Mouse (Mus musculus) WW6 (cell line): Measurements from ENCODE around the gene Eif4a3.

ENCODE experiments used
- DNase-seq: peaks from one replicate; pipeline ENCODE4 v3.0.0-alpha.2; 2013; ENCODE audit warnings: low read depth, low spot score

Gene Eif4a3

DNA sequence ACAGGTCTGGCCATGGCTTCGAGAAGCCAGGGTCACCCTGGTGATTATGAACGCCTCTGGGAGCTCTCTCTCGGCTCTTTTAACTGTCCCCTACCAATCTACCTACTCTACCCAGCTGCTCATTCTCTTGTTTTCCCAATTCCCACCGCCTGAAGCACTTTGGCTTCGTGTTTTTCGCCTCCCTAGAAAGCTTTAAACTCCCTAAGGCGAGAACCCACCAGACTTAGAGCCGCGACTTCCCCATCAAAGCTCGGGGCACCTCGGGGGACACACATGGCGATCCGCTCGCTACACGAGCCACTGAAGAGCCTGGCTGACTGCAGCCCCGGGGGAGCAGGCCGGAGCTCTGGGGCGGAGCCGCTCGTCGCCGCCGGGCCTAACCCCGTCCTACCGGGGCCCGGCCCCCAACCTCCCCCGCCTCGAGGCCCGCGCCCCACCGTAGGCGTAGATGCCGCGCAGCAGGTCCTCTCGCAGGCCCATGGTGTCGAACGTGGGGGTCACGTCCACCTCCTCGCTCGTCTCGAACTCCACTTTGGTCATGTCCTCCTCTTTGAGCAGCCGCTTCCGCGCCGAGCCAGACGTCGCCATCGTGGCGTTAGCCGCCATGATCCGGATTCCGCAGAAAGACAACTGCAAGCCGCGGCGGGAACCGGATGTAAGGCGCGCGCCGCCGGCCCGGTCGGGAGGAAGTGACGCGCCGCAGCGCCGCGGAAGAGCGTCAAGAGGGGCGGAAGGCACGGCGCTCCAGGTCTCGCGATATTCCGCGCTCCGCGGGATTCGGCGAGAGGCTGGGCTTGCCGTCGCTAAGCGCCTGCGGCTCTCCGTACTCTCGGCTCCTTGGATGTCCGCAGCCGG lies at the start of gene Eif4a3:
TSS of gene Eif4a3 (minus strand) at position 699 of the 855 bp plus-strand sequence.
- peak; percentile 99 for DNase-seq

DNA sequence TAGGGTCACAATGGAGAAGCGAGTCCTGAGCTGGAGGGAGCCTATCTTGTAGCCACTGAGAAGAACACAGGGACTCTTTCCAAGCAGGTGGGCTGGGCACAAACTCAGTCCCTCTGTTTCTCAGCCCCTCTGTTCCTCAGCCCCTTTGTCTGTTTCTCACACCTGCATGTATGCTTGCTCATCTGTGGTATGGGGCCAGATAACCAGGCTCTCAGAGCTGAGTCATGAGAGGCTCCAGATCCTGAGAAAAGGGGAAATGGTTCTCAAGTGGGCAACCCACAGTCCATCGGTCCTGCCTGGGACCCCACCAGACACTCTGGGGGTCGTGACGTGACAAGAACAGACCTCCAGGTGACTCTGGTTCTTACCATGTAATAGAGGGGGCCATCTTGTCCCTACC lies 47.2 kb upstream of the Eif4a3 start:
- DNase-seq = no peak

- DNase-seq = no peak
These were observed 45.0 kb upstream of the Eif4a3 start for GRCm38 (mm10) chr11:119344865-119345264.

- DNase-seq = no peak
These were observed 44.3 kb upstream of the Eif4a3 start for GRCm38 (mm10) chr11:119344178-119344577.

DNA sequence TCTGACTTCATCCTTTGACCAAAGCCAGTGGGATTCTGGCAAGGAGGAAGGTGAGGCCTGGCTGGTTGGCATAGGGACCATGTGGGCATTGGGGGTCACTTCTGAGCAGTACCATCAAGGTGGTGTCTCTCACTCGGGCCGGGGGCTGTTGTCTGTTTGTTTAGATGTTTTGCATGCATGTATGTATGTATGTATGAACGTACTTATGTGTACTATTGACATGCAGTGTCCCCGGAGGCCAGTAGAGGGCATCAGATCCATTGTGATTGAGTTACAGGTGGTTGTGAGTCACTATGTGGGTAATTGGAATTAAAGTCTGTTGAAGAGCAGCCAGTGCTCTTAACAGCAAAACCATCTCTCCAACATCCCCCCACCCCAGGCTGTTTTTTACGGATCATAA lies 39.7 kb upstream of the Eif4a3 start:
- peak; percentile 45 for DNase-seq

DNA sequence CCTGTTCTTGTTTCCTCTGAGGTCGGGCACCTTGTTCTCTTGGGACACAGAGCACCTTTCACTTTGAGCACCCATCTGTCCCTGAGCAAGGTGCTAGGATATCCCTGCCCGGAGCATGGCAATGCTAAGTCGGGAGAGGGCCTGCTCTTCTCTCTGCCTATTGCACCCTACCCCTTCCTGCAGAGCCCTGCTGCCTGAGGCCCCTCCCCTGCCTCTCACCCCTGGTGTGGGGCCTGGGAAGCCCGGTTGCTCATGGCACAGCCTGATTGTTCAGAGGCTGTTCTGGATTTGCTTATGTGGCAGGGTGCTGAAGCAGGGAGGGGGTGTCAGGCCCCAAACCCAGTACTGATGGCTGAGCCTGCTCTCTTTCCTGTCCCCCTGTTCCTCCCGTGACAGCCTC lies 39.3 kb upstream of the Eif4a3 start:
- no peak for DNase-seq

DNA sequence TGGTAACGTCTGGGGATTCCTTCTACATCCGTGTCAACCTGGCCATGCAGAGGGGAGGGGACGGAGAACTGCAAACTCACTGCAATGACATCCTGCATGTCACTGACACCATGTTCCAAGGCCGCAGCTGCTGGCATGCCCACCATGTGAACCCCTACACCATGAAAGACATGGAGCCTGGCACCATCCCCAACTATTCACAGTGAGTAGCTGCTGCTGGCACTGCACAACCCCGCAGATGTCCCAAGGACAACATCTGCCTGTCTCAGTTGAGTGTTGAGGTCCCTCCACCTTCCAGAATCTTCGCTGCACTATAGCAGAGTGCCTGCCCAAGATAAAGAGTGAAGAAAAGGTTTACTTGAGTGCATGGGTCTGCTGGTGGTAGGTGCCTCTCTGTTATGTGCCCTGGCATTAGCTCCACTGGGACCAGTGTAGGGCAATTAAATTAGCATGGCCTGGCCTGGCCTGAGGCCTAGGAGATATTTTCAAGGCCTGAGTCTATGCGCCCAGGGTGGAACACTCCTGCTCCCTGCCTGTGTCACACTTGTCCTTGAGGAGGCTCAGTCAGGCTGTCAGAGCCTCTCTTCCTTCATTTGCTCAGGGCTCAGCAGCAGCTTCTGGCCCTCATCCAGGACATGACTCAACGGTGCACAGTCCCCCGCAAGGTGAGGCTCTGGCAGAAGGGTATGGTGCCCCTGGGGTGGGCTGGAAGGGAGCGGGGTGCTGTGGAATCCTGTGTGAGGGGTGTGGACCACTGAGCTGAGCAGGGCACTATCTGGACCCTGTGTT lies 38.6 kb upstream of the Eif4a3 start:
- DNase-seq = no peak

GRCm38 (mm10) chr11:119331970-119332369 lies 32.1 kb upstream of the Eif4a3 start:
- no peak for DNase-seq

- no peak for DNase-seq
These were observed 30.7 kb upstream of the Eif4a3 start for GRCm38 (mm10) chr11:119330592-119330991.

DNA sequence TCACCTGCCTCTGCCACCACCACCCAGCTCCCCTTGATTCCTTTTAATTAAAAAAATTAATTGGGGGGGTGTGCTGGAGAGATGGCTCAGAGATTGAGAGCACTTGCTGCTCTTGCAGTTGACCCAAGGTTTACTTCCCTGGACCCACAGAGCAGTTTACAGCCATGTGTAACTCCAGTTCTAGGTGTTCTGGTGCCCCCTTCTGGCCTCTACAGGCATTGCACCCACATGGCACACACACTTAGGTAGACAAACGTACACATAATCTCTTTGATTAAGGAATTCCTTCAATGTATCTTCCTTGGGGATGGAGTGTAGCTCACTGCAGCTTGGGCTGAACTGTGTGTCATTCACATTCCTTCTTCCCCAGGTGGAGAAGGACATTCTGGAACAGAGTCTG lies 25.2 kb upstream of the Eif4a3 start:
- DNase-seq = no peak

DNA sequence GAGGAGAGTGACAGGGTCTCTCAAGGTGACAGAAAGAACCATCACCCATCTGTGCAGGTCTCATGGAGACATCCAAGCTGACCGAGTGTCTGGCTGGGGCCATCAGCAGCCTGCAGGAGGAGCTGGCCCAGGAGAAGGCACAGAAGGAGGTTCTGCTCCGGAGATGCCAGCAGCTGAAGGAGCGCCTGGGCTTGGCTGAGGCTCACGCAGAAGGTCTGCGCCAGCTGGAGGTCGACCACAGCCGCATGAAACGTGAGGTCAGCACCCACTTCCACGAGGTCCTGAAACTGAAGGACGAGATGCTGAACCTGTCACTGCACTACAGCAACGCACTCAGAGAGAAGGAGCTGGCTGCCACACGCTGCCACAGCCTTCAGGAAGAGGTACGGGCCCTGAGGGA lies 22.6 kb upstream of the Eif4a3 start:
- no peak for DNase-seq

DNA sequence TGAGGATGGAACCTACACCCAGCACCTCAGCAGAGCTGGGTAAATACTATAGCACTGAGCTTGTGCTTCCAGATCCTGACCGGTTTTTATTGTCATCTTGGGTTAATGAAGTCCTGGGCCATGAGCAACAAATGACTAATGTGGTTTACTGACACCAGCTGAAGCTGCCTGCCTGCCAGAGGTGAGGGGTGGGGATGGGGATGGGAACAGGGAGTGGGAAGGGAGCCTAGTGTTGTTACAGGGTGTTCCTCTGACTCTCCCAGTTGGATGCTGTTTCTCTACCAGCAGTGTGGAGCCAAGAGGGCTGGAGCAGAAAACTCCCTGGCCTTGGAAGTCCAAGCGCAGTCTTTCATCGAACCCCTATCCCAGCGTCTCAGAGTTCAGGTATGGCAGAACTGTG lies 16.8 kb upstream of the Eif4a3 start:
- no peak for DNase-seq

GRCm38 (mm10) chr11:119314252-119314936 lies 14.5 kb upstream of the Eif4a3 start:
- no peak for DNase-seq

- DNase-seq = no peak
These were observed 10.7 kb upstream of the Eif4a3 start for GRCm38 (mm10) chr11:119310621-119311020.

- DNase-seq = no peak
These were observed 8.0 kb upstream of the Eif4a3 start for GRCm38 (mm10) chr11:119307916-119308315.

GRCm38 (mm10) chr11:119307658-119307867 lies 7.7 kb upstream of the Eif4a3 start, which contains the start of gene Card14:
Gene Card14, plus strand, starts transcription at chr11:119307768.
- no peak for DNase-seq

GRCm38 (mm10) chr11:119306762-119307657 lies 7.1 kb upstream of the Eif4a3 start:
- no peak for DNase-seq

DNA sequence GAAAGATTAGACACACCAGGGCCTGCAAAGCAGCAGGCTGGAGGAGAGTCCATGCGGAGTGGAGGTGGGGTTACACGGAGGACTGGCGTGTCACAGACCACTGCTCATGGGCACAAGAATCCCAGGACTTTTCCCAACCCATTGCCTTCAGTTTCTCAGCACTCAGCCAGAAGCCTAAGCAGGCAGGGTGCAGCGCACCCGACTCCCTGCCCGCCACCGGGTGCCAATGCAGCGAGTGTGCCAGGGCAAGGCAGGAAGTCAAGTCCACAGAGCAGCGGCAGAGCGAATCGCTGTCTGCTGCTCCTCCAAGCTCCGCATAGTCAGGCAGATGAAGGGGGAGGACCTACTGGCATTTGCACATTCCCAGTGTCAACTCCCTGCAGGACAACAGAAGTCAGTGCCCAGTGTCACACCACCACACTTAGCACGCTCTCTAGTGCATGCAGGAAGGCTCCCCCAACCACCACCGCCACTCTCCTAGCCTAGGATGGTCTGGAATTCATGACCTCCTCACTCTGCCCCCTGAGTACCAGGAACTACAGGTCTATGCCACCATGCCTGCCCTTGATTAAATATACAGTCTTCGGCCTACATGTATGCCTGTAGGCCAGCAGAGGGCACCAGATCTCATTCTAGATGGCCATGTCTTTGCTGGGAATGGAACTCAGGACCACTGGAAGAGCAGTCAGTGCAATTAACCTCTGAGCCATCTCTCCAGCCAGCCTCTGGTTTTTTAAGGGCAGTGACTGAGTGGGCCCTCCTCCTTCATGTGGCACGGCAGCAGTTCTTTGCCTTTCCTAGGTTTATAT lies 5.2 kb upstream of the Eif4a3 start:
- peak; percentile 79 for DNase-seq

DNA sequence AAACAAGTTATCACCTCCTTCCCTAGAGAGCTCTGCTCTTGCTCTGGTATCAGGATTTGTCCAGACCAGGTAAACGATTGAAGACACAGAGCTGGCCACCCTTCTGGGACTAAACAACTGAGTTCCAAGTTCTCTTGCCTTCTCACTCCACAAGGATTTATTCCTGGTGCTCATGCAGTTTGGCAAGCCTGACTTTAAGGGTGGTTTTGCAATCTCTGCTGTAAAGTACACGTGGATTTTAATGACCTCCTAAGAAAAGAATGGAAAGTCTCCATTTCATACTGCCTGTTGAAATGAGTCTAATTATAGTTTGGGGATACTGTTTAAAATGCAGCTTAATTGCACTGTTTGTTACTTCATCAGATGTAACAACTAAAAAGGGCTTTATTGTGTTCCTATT lies 1.1 kb upstream of the Eif4a3 start:
- DNase-seq = no peak

GRCm38 (mm10) chr11:119300246-119300935 lies 502 bp upstream of the Eif4a3 start:
- no peak for DNase-seq
